Mouse (Mus musculus) stomach, embryonic 16.5 days (tissue): ENCODE results near the gene Kcnj16. TPM values are rescaled to one million over a fixed set of nuclear protein-coding genes. Genes with fewer than 3 reads are reported as not detected.

Experiments
- ATAC-seq: fragments of 200-750 bp; cut with Nextera tagmentation; 2 replicates; pipeline ENCODE4 v1.8.0; 2017; ENCODE audit warnings: moderate number of reproducible peaks, moderate TSS enrichment; ENCODE audit not compliant: insufficient read depth, low FRiP score
- H3K27ac ChIP-seq: fragments of 300-500 bp; sonication (generic); 2 replicates; pipeline ENCODE4 v1.5.1; 2014; ENCODE audit warnings: low read length
- H3K27me3 ChIP-seq: fragments of 300-500 bp; sonication (generic); 2 replicates; pipeline ENCODE4 v1.6.1; 2014; ENCODE audit warnings: low read length, control low read depth, mixed read lengths; ENCODE audit not compliant: control insufficient read depth, insufficient read depth
- H3K36me3 ChIP-seq: fragments of 300-500 bp; sonication (generic); 2 replicates; pipeline ENCODE4 v1.6.1; 2014; ENCODE audit warnings: low read length; ENCODE audit not compliant: control insufficient read depth, insufficient read depth
- H3K4me1 ChIP-seq: fragments of 300-500 bp; sonication (generic); 2 replicates; pipeline ENCODE4 v1.6.1; 2014; ENCODE audit warnings: low read length, control low read depth, mixed read lengths; ENCODE audit not compliant: control insufficient read depth, insufficient read depth
- H3K4me2 ChIP-seq: fragments of 300-500 bp; sonication (generic); 2 replicates; pipeline ENCODE4 v1.6.1; 2014; ENCODE audit warnings: low read depth, low read length, mixed read lengths
- H3K4me3 ChIP-seq: fragments of 300-500 bp; sonication (generic); replicated peaks from 2 replicates; pipeline ENCODE4 v1.5.1; 2014; ENCODE audit warnings: mild to moderate bottlenecking, low read length
- H3K9ac ChIP-seq: fragments of 300-500 bp; sonication (generic); 2 replicates; pipeline ENCODE4 v1.6.1; 2014; ENCODE audit warnings: low read length
- H3K9me3 ChIP-seq: fragments of 300-500 bp; sonication (generic); replicated peaks from 2 replicates; pipeline ENCODE4 v1.6.1; 2016; ENCODE audit warnings: low read length, control low read depth; ENCODE audit not compliant: control insufficient read depth
- WGBS: fragments of 180-500 bp; shearing (Covaris S2); extraction: QIAGEN DNeasy Blood & Tissue Kit; methylation state at CpG from one replicate; pipeline ENCODE4 v1.1.7; 2014; 5-methylcytosine and 5-hydroxymethylcytosine counted together
- polyA plus RNA-seq: library from polyadenylated mRNA; unstranded; fragments of >200 nt; fragmentation: Nextera tagmentation; extraction: Ambion mirVana; gene quantifications from 2 replicates; pipeline ENCODE4 v1.2.1, GENCODE M21; 2015

Kcnj16 gene
- polyA plus RNA-seq, 1 experiment from 2014 or later: 0.27 TPM

DNA sequence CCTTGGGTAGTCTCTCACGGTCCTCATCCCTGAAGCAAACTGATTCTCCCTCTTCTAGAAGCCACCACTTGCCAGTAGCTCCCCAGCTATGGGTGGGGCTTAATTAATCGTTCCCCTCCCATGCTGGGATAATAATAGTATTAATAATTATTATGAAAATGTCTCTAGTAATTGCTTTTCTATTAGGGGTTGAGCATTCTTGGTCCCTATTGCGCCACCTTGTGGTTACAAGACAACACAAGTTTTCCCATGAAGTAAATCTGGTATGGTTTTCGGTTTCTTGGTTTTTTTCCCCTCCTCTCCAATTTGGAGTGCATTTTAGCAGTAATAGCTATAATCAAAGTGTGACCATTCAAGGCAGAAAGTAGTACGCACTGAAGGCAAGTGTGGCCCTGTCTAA, 74.3 kb downstream of the Kcnj16 start:
- no peak for ATAC-seq
- WGBS: 44% methylated on average over 5 of the region's 5 CpGs
- H3K27me3 ChIP-seq: no peaks in the 10 kb centered on the region

DNA sequence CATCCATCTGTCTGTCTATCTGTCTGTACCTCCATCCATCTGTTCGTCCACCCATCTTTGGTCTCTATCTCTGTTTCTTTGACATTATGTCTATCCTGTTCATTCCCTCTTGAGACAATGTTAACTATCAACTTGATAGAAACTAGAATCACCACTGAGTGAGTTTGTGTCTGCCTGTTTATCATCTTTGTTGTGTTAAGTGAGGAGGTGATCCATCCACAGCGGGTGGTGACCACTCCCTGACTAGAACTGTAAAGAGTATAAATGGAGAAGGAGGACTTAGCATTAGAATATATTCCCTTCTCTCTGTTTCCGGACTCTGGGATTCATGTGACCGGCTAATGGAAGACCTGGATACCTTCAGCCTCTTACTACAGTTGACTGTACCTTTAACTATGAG, 75.5 kb downstream of the Kcnj16 start:
- H3K27ac ChIP-seq: no peak overlapping the region
- no peak for ATAC-seq
- no peak overlapping the region for H3K4me3 ChIP-seq
- H3K9ac ChIP-seq: no peak overlapping the region
- no peaks in the 10 kb centered on the region for H3K36me3 ChIP-seq
- no peak overlapping the region for H3K4me2 ChIP-seq
- WGBS: 84% methylated on average over 4 of the region's 4 CpGs
- no peaks in the 10 kb centered on the region for H3K9me3 ChIP-seq
- H3K27me3 ChIP-seq: no peaks in the 10 kb centered on the region
- H3K4me1 ChIP-seq: no peaks in the 10 kb centered on the region

More for the DNA sequence above, 74.3 kb downstream of the Kcnj16 start:
- Histone ChIP-seq H3K27ac (no peak overlapping the region), H3K4me2 (no peak overlapping the region), H3K36me3 (no peaks in the 10 kb centered on the region), H3K4me3 (no peak overlapping the region), H3K9me3 (no peaks in the 10 kb centered on the region), H3K9ac (no peak overlapping the region), H3K4me1 (no peaks in the 10 kb centered on the region)

DNA sequence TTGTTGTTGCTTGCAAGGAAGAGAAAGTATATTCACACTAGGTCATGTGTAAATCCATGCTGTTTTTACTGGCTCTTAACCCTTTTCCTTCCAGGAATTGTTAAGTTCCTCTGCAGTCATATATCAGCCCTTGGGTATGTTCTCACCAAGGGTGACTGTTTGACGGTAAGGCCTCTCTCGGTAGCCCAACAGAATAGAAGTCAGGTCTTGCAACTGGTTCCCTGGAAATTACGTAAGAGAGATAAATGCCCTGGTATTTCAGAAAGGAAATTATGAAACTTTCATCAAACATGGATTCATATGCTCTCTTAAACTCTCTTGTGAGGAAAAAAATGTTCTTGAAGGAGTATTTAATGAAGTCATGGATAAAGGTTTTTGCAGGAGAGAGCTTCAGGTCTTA, 86.4 kb downstream of the Kcnj16 start:
- no peak overlapping the region for H3K4me2 ChIP-seq
- WGBS: 70% methylated on average over 3 of the region's 3 CpGs
- ATAC-seq: no peak
- H3K9me3 ChIP-seq: no peaks in the 10 kb centered on the region
- H3K36me3 ChIP-seq: no peaks in the 10 kb centered on the region
- no peaks in the 10 kb centered on the region for H3K4me1 ChIP-seq
- no peak overlapping the region for H3K4me3 ChIP-seq
- no peak overlapping the region for H3K27ac ChIP-seq
- H3K9ac ChIP-seq: no peak overlapping the region
- no peaks in the 10 kb centered on the region for H3K27me3 ChIP-seq

DNA sequence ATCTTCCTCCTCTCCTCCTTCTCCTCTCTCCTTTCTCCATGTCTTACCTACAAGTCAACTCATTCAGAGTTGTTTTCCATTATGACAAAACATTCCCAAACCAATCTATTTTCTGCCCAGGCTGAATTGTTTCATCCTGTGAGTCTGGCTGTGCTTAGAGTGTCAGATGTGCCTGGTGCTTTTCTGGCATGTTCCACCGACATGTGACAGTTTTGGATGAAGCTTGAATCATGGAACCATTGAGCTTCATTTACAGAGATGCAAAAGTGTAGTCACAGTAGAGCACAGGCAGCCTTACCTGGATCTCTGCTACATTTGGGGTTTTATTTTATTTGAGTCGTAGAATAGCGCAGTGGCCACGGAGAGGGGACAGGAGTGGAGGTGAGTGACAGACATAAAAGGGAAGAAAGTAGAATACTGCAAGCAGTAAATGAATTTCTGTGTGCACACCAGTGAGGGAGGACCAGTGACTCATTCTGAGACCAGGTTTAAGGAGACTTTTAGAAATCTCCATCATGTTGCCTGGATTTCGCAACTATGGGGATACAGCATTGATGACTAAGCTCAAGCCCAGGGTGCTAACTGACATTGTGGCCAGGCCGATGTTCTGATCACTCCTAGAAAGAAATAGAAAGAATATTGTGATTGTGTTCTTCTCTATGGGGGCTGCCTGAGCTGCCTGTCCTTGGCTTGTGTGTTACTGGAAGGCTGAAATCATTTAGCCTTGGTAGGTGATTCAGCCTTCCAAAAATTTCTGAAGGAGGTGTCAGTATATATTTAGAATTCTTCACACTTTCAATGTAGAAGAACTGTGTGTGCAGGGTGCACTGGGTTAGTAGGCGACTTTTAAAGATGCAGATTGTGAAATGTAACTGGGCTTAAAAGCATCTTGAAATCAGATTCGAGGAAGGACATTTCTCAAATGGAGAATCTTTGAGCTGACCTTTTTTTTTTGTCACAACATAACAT, 87.3 kb downstream of the Kcnj16 start:
- H3K4me3 ChIP-seq: no peak overlapping the region
- no peak overlapping the region for H3K9ac ChIP-seq
- WGBS: 86% methylated on average over 8 of the region's 8 CpGs
- no peaks in the 10 kb centered on the region for H3K36me3 ChIP-seq
- H3K4me2 ChIP-seq: no peak overlapping the region
- H3K27ac ChIP-seq: no peak overlapping the region
- H3K9me3 ChIP-seq: no peaks in the 10 kb centered on the region
- H3K27me3 ChIP-seq: no peaks in the 10 kb centered on the region
- no peaks in the 10 kb centered on the region for H3K4me1 ChIP-seq
- no peak for ATAC-seq

DNA sequence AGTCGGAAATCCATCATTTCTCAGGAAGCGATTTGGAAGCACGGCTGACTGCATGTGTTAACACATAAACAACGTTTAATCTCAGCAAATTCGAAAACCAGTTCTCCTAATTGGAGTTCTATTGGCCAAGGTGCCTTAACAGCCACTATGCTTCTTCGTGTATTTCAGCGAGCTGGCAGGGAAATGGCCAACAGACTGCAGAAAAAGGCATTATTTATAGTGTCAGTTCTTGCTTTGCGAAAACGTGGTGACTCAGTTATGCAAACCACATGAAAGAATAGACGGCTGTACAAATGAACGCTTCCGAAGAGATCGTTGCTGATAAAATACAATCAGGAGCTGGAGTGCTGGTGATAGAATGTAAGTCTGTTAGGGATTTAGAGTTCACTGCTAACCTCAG, 88.2 kb downstream of the Kcnj16 start:
- Histone ChIP-seq H3K4me1 (no peaks in the 10 kb centered on the region), H3K4me2 (no peak overlapping the region), H3K9ac (no peak overlapping the region), H3K4me3 (no peak overlapping the region), H3K9me3 (no peaks in the 10 kb centered on the region), H3K27me3 (no peaks in the 10 kb centered on the region), H3K27ac (no peak overlapping the region), H3K36me3 (no peaks in the 10 kb centered on the region)
- ATAC-seq: no peak
- 54% methylated on average over 13 of the region's 13 CpGs for WGBS

DNA sequence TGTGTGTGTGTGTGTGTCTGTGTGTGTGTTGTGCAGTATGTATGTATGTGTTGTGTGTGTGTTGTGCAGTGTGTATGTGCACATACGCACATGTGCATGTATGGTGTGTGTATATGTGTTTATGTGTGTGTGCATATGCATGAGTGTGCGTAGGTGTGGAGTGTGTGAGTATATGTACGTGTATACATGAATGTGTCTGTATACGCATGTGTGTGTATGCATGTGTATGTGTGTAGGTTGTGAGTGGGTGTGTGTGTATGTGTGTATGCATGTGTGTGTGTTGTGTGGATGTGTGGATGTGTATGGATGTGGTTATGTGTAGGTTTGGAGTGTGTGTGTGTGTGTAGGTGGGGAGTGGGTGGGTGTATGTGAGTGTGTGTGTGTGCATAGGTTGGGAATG, 89.6 kb downstream of the Kcnj16 start:
- H3K27me3 ChIP-seq: no peaks in the 10 kb centered on the region
- 96% methylated on average over 4 of the region's 4 CpGs for WGBS

DNA sequence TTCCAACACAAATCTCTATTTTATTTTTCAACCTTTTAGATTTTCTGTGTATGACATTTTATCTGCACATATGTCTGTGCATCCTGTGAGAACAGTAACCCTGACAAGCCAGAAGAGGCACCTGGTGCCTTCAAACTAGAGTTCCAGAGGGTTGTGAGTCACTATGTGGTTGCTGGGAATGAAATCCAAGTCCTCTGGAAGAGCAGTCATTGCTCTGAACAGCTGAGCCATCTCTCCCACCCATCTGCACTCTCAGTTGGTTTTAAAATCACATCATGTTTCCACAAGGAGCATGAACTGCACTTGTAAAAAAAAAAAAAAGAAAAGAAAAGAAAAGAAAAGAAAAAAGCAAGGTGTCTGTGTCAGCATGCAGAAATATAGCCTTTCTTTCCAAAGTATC, 91.6 kb downstream of the Kcnj16 start:
- Histone ChIP-seq H3K4me3 (no peak overlapping the region), H3K4me1 (no peaks in the 10 kb centered on the region), H3K27me3 (no peaks in the 10 kb centered on the region), H3K36me3 (no peaks in the 10 kb centered on the region), H3K27ac (no peak overlapping the region), H3K4me2 (no peak overlapping the region), H3K9ac (no peak overlapping the region), H3K9me3 (no peaks in the 10 kb centered on the region)
- no peak for ATAC-seq

More for the DNA sequence above, 89.6 kb downstream of the Kcnj16 start:
- H3K9ac ChIP-seq: no peak overlapping the region
- H3K4me3 ChIP-seq: no peak overlapping the region
- H3K36me3 ChIP-seq: no peaks in the 10 kb centered on the region
- no peak; the same call in 1 of the 2 replicates for ATAC-seq
- no peaks in the 10 kb centered on the region for H3K9me3 ChIP-seq
- no peak overlapping the region for H3K27ac ChIP-seq
- H3K4me1 ChIP-seq: no peaks in the 10 kb centered on the region
- H3K4me2 ChIP-seq: no peak overlapping the region

DNA sequence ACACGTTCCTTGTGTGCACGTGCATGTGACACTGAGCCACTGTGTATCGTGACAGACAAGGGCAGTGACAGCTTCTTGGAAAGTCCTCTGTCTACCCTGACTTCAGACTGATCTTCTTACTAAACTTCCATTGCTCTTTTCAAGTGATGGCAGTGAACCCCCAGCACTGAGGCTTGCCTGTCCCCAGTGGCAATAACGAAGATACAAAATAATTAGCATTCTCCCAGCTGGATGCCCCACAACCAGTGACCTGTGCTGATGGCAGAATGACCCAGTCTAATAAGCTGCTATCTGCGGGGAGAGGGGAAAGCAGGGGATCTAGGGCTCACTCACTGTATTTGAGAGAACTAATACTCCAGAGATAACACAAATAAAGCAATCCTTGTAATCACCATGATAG, 92.4 kb downstream of the Kcnj16 start:
- H3K4me1 ChIP-seq: peaks cover 3% of the 10 kb centered on the region; the same call in 1 of the 2 replicates
- no peak overlapping the region for H3K4me3 ChIP-seq
- ATAC-seq: no peak
- H3K36me3 ChIP-seq: no peaks in the 10 kb centered on the region
- WGBS: 64% methylated on average over 5 of the region's 5 CpGs
- no peak overlapping the region for H3K9ac ChIP-seq
- no peaks in the 10 kb centered on the region for H3K27me3 ChIP-seq
- H3K9me3 ChIP-seq: no peaks in the 10 kb centered on the region
- no peak overlapping the region for H3K4me2 ChIP-seq
- no peak overlapping the region for H3K27ac ChIP-seq

DNA sequence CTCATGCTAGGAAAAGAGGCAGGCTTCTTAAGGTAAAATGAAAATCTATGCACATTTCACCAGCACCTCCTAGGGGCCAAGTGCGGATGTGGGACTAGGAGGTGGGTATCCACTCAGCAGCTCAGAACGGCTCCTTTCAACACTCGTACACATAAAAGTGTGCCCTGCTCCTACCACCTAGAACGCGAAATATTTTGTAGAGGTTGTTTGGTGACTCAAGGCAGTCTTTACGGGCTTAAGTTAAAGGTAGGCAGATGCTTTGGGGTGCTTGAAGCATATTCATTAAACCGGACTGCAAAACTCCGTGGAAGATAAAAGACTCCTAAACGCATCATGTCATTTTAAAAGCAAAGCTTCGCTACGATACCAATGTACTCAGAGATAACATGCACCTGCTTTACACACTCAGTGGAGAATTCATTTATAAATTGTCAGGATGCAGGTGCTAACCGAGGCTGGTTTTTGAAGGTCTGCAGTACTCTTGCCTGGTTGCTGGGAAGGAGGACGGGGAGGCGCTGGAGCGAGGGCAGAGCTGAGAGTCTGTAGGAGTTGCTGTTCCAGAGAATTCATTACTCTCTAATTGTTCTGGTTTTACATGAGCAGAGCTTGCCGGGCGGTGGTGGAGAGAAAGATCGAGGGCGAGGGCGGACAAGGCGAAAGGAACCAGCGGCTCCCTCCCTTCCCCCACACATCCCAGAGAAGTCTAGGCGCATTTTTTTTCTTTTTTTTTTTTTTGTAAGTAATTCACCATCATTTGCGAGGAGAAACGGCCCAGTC, 97.1 kb downstream of the Kcnj16 start:
- no peak for ATAC-seq

More for the DNA sequence above, 97.1 kb downstream of the Kcnj16 start:
- Histone ChIP-seq H3K4me2 (peak overlapping the region; percentile 98), H3K9ac (peak overlapping the region; percentile 74), H3K9me3 (no peaks in the 10 kb centered on the region), H3K27ac (peak overlapping the region; percentile 66; the same call in 1 of the 2 replicates), H3K4me3 (peak overlapping the region; percentile 75), H3K36me3 (no peaks in the 10 kb centered on the region), H3K4me1 (peaks cover 3% of the 10 kb centered on the region; the same call in 1 of the 2 replicates), H3K27me3 (no peaks in the 10 kb centered on the region)
- WGBS: under 1% methylated on average over 25 of the region's 25 CpGs
